Mouse (Mus musculus) olfactory bulb, adult 2 months (tissue): ENCODE data around the gene Tpcn1.

Source experiments
- CTCF ChIP-seq: fragments of 200-500 bp; IDR thresholded peaks from 2 replicates; pipeline ENCODE4 v1.5.1; 2012; ENCODE audit warnings: low read depth, mild to moderate bottlenecking, low read length, moderate library complexity; ENCODE audit not compliant: insufficient read depth
- POLR2A ChIP-seq: fragments of 200-500 bp; IDR thresholded peaks from 2 replicates; pipeline ENCODE4 v1.6.1; 2012; ENCODE audit warnings: mild to moderate bottlenecking, low read depth, low read length, moderate library complexity; ENCODE audit not compliant: insufficient read depth

- TF ChIP-seq CTCF (no peak), POLR2A (no peak)
These were observed 89.3 kb downstream of the Tpcn1 start for GRCm38 (mm10) chr5:120499202-120499601.
